23 mouse cellular contexts compared by ENCODE assay signal in genomic region chr1:144120042-144120441, GRCm38 (mm10). TPM values are rescaled to one million over a fixed set of nuclear protein-coding genes. Genes with fewer than 3 reads are reported as not detected.
DNase-seq lines count a peak whose midpoint lies in the region; ATAC-seq and TF ChIP-seq lines count a peak whose summit lies in the region.
"Had no signal": no experiment of that assay in that cellular context is flagged by ENCODE, and none has a peak within 500 bp of the region (broad histone marks: within the 10 kb centered on the region; RNA-seq: fewer than 3 reads in every experiment).

No protein-coding gene starts in this region.

- H3K27me3 ChIP-seq in forebrain, embryonic 14.5 days (replicated peaks; ENCODE audit: control insufficient read depth, insufficient read depth, low read length): no peaks in the 10 kb centered on the region
- H3K27me3 ChIP-seq in forebrain, embryonic 11.5 days (ENCODE audit: control insufficient read depth, insufficient read depth, low read length): no peaks in the 10 kb centered on the region
- H3K27me3 ChIP-seq in forebrain, embryonic 16.5 days (replicated peaks; ENCODE audit: control insufficient read depth, insufficient read depth, low read length): no peaks in the 10 kb centered on the region
- no peaks in the 10 kb centered on the region for H3K27me3 ChIP-seq in forebrain, embryonic 13.5 days
- H3K27me3 ChIP-seq in lung, embryonic 16.5 days (ENCODE audit: control insufficient read depth, insufficient read depth, low read depth, low read length): no peaks in the 10 kb centered on the region
- H3K27me3 ChIP-seq: CH12.LX; embryonic facial prominence, embryonic 13.5 days; embryonic facial prominence, embryonic 15.5 days; forebrain, embryonic 12.5 days; Patski had no signal

- no peak overlapping the region for H3K27ac ChIP-seq in forebrain, embryonic 14.5 days (ENCODE audit: low read depth, low read length)
- no peak overlapping the region for H3K27ac ChIP-seq in forebrain, embryonic 11.5 days (ENCODE audit: low read depth, low read length)
- H3K27ac ChIP-seq in forebrain, embryonic 16.5 days (ENCODE audit: low read length): no peak overlapping the region
- no peak overlapping the region for H3K27ac ChIP-seq in forebrain, embryonic 13.5 days
- H3K27ac ChIP-seq in lung, embryonic 16.5 days (ENCODE audit: low read length): no peak overlapping the region
- H3K27ac ChIP-seq: embryonic facial prominence, embryonic 13.5 days; embryonic facial prominence, embryonic 15.5 days; forebrain, embryonic 12.5 days had no signal

- ATAC-seq in forebrain, embryonic 14.5 days: no peak
- ATAC-seq in forebrain, embryonic 11.5 days (replicated peaks; ENCODE audit: low FRiP score): no peak
- ATAC-seq in forebrain, embryonic 16.5 days: 0 out of 2 replicates have a peak, but pooled peaks have one; percentile 23
- no peak; the same call in 1 of the 2 replicates for ATAC-seq in forebrain, embryonic 13.5 days
- peak; percentile 68; the same call in 1 of the 2 replicates for ATAC-seq in lung, embryonic 16.5 days (ENCODE audit: low read depth)
- ATAC-seq: activated CD4-positive, CD25-positive, alpha-beta regulatory T cell, adult 4 months; CD4-positive, CD25-positive, alpha-beta regulatory T cell, adult 4 months had no signal

- TF ChIP-seq POLR2A in lung, adult 2 months (IDR thresholded peaks at IDR 0.05; ENCODE audit: borderline replicate concordance, extremely low read depth, low read depth, low read length): no peak

- H3K36me3 ChIP-seq in forebrain, embryonic 14.5 days (ENCODE audit: control insufficient read depth, insufficient read depth, low read length): no peaks in the 10 kb centered on the region
- H3K36me3 ChIP-seq in forebrain, embryonic 11.5 days (ENCODE audit: control insufficient read depth, insufficient read depth, low read length): no peaks in the 10 kb centered on the region
- H3K36me3 ChIP-seq in forebrain, embryonic 16.5 days (ENCODE audit: control insufficient read depth, insufficient read depth): no peaks in the 10 kb centered on the region
- no peaks in the 10 kb centered on the region for H3K36me3 ChIP-seq in forebrain, embryonic 13.5 days (ENCODE audit: poor library complexity, severe bottlenecking)
- no peaks in the 10 kb centered on the region for H3K36me3 ChIP-seq in lung, embryonic 16.5 days (ENCODE audit: control insufficient read depth, insufficient read depth, low read length)
- H3K36me3 ChIP-seq: embryonic facial prominence, embryonic 13.5 days; embryonic facial prominence, embryonic 15.5 days; forebrain, embryonic 12.5 days; G1E had no signal

- peak; percentile 10 for DNase-seq in forebrain, embryonic 14.5 days (ENCODE audit: low spot score)
- DNase-seq in forebrain, embryonic 11.5 days (ENCODE audit: low spot score): no peak
- no peak for DNase-seq in lung, adult 2 months
- peak; percentile 1 for DNase-seq in retina, postnatal 1 day
- DNase-seq in retina, embryonic 14.5 days (ENCODE audit: low spot score): no peak
- DNase-seq: B cell, adult 2 months; cerebellum, adult 11 months; cerebellum, adult 18-20 months; cerebellum, adult 8-10 months; cerebellum, adult 9-11 months; embryo, embryonic 11 days had no signal

- H3K4me3 ChIP-seq in forebrain, embryonic 14.5 days (ENCODE audit: low read depth, low read length): no peak overlapping the region
- no peak overlapping the region for H3K4me3 ChIP-seq in forebrain, embryonic 11.5 days (ENCODE audit: low read depth, low read length)
- H3K4me3 ChIP-seq in forebrain, embryonic 16.5 days (replicated peaks; ENCODE audit: low read length): no peak overlapping the region
- H3K4me3 ChIP-seq in forebrain, embryonic 13.5 days: no peak overlapping the region
- no peak overlapping the region for H3K4me3 ChIP-seq in lung, embryonic 16.5 days (ENCODE audit: low read length)
- H3K4me3 ChIP-seq in lung, adult 2 months (replicated peaks; ENCODE audit: extremely low read depth, low read depth, low read length): no peak overlapping the region
- H3K4me3 ChIP-seq: embryonic facial prominence, embryonic 13.5 days; embryonic facial prominence, embryonic 15.5 days; erythroblast, embryonic 14.5 days; forebrain, embryonic 12.5 days had no signal

- no peaks in the 10 kb centered on the region for H3K4me1 ChIP-seq in forebrain, embryonic 14.5 days (ENCODE audit: control insufficient read depth, insufficient read depth, low read length)
- no peaks in the 10 kb centered on the region for H3K4me1 ChIP-seq in forebrain, embryonic 11.5 days (replicated peaks; ENCODE audit: control insufficient read depth, insufficient read depth, low read length)
- no peaks in the 10 kb centered on the region for H3K4me1 ChIP-seq in forebrain, embryonic 16.5 days (replicated peaks; ENCODE audit: control insufficient read depth, insufficient read depth, low read length)
- H3K4me1 ChIP-seq in forebrain, embryonic 13.5 days: no peaks in the 10 kb centered on the region
- no peaks in the 10 kb centered on the region for H3K4me1 ChIP-seq in lung, embryonic 16.5 days (replicated peaks; ENCODE audit: control insufficient read depth, insufficient read depth, low read length)
- no peaks in the 10 kb centered on the region for H3K4me1 ChIP-seq in lung, adult 2 months (ENCODE audit: control insufficient read depth, insufficient read depth, low read length)
- H3K4me1 ChIP-seq: embryonic facial prominence, embryonic 15.5 days; forebrain, embryonic 12.5 days had no signal

- TF ChIP-seq CTCF in lung, adult 2 months (IDR thresholded peaks at IDR 0.05; ENCODE audit: insufficient read depth, low read length): no peak

- no peaks in the 10 kb centered on the region for H3K9me3 ChIP-seq in forebrain, embryonic 14.5 days (replicated peaks; ENCODE audit: control insufficient read depth, low read length)
- H3K9me3 ChIP-seq in forebrain, embryonic 11.5 days (ENCODE audit: control insufficient read depth, low read length): no peaks in the 10 kb centered on the region
- no peaks in the 10 kb centered on the region for H3K9me3 ChIP-seq in forebrain, embryonic 16.5 days (ENCODE audit: control insufficient read depth, low read length)
- H3K9me3 ChIP-seq in forebrain, embryonic 13.5 days (replicated peaks): no peaks in the 10 kb centered on the region
- no peaks in the 10 kb centered on the region for H3K9me3 ChIP-seq in lung, embryonic 16.5 days (ENCODE audit: control insufficient read depth, low read length)
- H3K9me3 ChIP-seq: embryonic facial prominence, embryonic 13.5 days; embryonic facial prominence, embryonic 15.5 days; forebrain, embryonic 12.5 days; G1E had no signal

- no peak overlapping the region for H3K9ac ChIP-seq in forebrain, embryonic 14.5 days (ENCODE audit: low read length)
- no peak overlapping the region for H3K9ac ChIP-seq in forebrain, embryonic 11.5 days (ENCODE audit: low read length)
- H3K9ac ChIP-seq in forebrain, embryonic 16.5 days (replicated peaks; ENCODE audit: low read depth, low read length): no peak overlapping the region
- no peak overlapping the region for H3K9ac ChIP-seq in forebrain, embryonic 13.5 days
- H3K9ac ChIP-seq in lung, embryonic 16.5 days (ENCODE audit: low read length): no peak overlapping the region
- H3K9ac ChIP-seq: embryonic facial prominence, embryonic 13.5 days; embryonic facial prominence, embryonic 15.5 days; forebrain, embryonic 12.5 days had no signal

- no peak overlapping the region for H3K4me2 ChIP-seq in forebrain, embryonic 14.5 days (ENCODE audit: low read length)
- H3K4me2 ChIP-seq in forebrain, embryonic 11.5 days (ENCODE audit: low read depth, low read length, severe bottlenecking): no peak overlapping the region
- H3K4me2 ChIP-seq in forebrain, embryonic 16.5 days (ENCODE audit: low read length): no peak overlapping the region
- H3K4me2 ChIP-seq in forebrain, embryonic 13.5 days: no peak overlapping the region
- no peak overlapping the region for H3K4me2 ChIP-seq in lung, embryonic 16.5 days (ENCODE audit: low read depth, low read length)
- H3K4me2 ChIP-seq: embryonic facial prominence, embryonic 13.5 days; embryonic facial prominence, embryonic 15.5 days; forebrain, embryonic 12.5 days had no signal

- 69% methylated on average over 4 of the region's 4 CpGs for WGBS in forebrain, embryonic 14.5 days
- 89% methylated on average over 4 of the region's 4 CpGs for WGBS in forebrain, embryonic 11.5 days
- WGBS in forebrain, embryonic 16.5 days: 56% methylated on average over 4 of the region's 4 CpGs
- WGBS in forebrain, embryonic 13.5 days: 69% methylated on average over 4 of the region's 4 CpGs
- 39% methylated on average over 4 of the region's 4 CpGs for WGBS in lung, embryonic 16.5 days
- 68% methylated on average over 4 of the region's 4 CpGs for WGBS in lung, adult 2 months

RNA-seq across cellular contexts. Expression of gene Rgs13, which starts 57.1 kb away (rescaled TPM):
- 2.3 and 2.7 TPM in 2 replicates for polyA plus RNA-seq in forebrain, embryonic 14.5 days (2014; fragmentation: Nextera tagmentation; extraction: Ambion mirVana)
- 1.3 and 2.0 TPM in 2 replicates for polyA plus RNA-seq in forebrain, embryonic 11.5 days (2014; fragmentation: Nextera tagmentation; extraction: Ambion mirVana)
- polyA plus RNA-seq in forebrain, embryonic 16.5 days (2015; fragmentation: Nextera tagmentation; extraction: Ambion mirVana): 0.86 and 0.91 TPM in 2 replicates
- 3.3 and 3.9 TPM in 2 replicates for polyA plus RNA-seq in forebrain, embryonic 13.5 days (2015; fragmentation: Nextera tagmentation; extraction: Ambion mirVana)
- polyA plus RNA-seq in lung, embryonic 16.5 days (2015; fragmentation: Nextera tagmentation; extraction: Ambion mirVana): 0.13 TPM in 1 of 2 replicates, not detected in the other
- not detected in 2 replicates for polyA plus RNA-seq in lung, adult 2 months (2012; rRNA removed)
- polyA plus RNA-seq: erythroblast, embryonic 14.5 days; Patski had no signal

Comparison
In these comparisons a context has a peak if more than half of its experiments do, and no peak if none do; other contexts are left out.
1. ATAC-seq: peak in forebrain, embryonic 16.5 days (single experiment) and lung, embryonic 16.5 days (single experiment); none in forebrain, embryonic 14.5 days (single experiment), forebrain, embryonic 11.5 days (single experiment) and forebrain, embryonic 13.5 days (single experiment).
2. DNase-seq: peak in forebrain, embryonic 14.5 days (single experiment) and retina, postnatal 1 day (single experiment); none in forebrain, embryonic 11.5 days (single experiment), lung, adult 2 months (single experiment) and retina, embryonic 14.5 days (single experiment).